Mouse (Mus musculus) mouse embryonic stem cell (cell line): ENCODE data around the gene Zfp36l1.

ENCODE experiments used
- in situ Hi-C, 2 experiments: fragments of 300-500 bp; cut with MboI; formaldehyde crosslinking; loops; 1 replicate in 1 of 2; 3 replicates in 1 of 2; pipeline ENCODE4 v1.14.3; 2019 to 2020; ENCODE audit warnings: low sequenced_read_pairs in 2 of 2, low pct_unique_long_range_greater_than_20kb in 1 of 2, mixed read lengths in 1 of 2; ENCODE audit not compliant: unreplicated experiment in 1 of 2

Gene Zfp36l1

DNA sequence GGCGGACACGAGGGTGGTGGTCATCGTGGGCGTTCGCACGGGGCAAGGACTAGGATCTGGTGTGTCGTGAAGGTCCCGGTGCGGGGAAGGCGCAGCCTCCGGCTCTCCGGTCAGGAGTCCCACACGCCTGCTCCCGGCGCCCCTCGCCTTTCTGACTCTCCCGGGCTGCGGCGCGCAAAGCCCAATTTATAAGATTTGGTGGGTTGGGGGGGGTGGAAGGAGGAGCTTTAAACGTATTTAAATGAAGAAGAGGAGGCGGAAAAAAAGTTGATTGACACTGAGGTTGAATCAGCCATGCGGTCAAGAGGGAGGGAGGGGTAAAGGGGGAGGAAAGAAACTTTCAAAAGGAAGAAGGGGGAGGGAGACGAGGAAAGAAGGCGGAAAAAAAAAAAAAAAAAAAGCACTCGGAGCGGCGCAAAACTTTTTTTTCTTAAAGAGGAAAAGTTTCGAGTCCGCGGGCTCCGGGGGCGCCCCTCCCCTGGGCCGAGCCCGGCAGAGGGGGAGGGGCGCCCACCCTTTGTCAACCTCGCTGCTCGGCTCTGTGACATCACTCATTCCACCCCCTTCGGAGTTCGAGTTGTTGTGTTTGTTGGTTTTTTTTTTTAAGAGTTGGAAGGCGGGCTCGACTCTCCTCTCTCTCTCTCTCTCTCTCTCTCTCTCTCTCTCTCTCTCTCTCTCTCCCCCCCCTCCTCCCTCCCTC is at the start of gene Zfp36l1:
Gene Zfp36l1, minus strand, starts transcription at position 162 of the 700 bp plus-strand sequence.
- in situ Hi-C loops: no loop called here

DNA sequence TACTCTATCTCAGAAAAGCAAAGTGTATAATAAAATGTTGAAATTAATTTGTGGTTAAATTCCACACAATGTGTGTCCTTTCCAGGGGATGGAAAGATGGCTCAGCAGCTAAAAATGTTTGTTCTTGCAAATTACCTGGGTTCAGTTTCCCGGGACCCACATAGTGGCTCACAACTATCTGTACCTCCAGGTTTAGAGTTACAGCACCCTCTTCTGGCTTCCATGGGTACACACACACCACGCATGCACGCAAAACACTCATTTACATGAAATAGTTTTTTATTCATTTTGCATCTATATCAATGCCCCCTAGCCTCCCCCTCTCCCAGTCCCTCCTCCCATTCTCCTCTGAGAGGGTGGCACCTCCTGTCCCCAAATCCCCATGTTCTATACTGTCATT is 49.6 kb upstream of the Zfp36l1 start:
- in situ Hi-C loops: loop anchor here in 1 of 2 experiments (25.0 kb wide), 1 partner anchor 450 kb away; no protein-coding TSS in a partner anchor

DNA sequence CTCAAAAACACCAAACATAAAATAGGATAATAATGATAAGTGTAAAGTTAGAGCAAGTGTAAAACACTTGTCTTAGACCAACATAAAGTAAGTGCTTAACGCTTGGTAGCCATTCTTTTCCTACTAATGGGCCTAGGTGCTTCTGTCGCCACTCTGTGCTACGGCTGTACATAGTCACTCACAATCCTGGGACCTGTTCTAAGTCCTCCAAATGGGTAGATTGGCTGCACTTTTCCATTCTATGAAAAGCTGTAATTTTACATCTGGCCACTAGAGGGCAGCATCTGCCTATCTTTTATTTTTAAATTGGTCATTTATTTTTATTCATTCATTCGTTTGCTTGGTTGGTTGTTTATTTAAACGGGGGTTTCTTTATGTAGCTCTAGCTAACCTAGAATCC is 44.9 kb upstream of the Zfp36l1 start:
- in situ Hi-C loops: loop anchor here (10.0 to 25.0 kb wide), 3 partner anchors 227 to 455 kb away; no protein-coding TSS in a partner anchor

DNA sequence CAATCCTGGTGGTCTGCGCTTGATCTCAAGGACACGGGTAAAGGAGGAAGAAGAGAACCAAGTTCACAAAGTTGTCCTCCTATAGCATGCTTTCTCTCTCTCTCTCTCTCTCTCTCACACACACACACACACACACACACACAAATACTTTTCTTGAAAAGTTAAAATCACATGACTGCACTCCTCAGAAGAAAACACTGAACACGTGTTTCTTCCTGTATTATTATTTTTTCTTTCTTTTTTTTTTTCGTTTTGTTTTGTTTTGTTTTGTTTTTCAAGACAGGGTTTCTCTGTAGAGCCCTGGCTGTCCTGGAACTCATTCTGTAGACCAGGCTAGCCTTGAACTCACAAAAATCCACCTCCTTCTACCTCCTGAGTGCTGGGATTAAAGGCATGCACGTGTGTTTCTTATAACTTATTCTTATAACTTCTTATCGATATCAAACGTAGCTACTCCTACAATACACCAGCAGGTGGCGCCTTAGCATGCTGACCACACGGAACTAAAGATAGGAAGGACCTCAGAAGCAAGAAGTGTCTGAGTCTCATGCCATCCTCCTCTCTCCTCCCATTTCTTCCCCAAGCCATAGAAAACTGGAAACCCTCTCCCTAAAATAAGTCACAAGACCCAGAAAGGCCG is 41.0 kb upstream of the Zfp36l1 start:
- in situ Hi-C loops: loop anchor here (10.0 to 25.0 kb wide), 3 partner anchors 231 to 458 kb away; no protein-coding TSS in a partner anchor

DNA sequence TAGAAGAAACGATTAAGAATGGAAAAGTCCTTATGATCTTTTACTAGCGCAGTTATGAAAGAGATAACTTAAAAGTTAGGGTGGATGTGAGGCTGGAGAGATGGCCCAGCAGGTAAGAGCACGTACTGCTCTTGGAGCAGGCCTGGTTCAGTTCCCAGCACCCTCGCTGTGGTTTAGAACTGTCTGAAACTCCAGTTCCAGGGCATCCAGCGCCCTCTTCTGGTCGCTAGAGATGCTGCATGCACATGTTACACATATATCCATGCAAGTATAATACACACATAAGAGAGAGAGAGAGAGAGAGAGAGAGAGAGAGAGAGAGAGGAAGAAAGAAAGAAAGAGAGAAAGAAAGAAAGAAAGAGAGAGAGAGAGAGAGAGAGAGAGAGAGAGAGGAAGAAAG is 40.3 kb upstream of the Zfp36l1 start:
- in situ Hi-C loops: loop anchor here (10.0 to 25.0 kb wide), 3 partner anchors 232 to 459 kb away; no protein-coding TSS in a partner anchor

DNA sequence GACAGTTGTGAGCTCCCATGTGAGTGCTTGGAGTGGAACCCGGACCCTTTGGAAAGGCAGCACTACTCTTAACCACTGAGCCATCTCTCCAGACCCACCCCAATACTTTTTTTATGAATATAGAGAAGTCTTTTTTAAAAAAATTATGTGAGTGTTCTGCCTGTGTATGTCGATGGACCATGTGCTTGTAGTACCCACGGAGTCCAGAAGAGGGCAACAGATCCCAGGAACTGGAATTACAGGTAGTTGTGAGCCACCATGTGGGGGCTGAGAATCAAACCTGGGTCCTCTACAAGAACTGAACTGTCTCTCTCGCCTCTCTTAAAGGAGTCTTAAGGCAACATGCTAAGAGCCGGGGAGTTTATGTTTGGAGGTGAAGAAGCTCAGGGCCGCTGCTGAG is 39.0 kb upstream of the Zfp36l1 start:
- in situ Hi-C loops: loop anchor here (10.0 to 25.0 kb wide), 3 partner anchors 233 to 460 kb away; no protein-coding TSS in a partner anchor

DNA sequence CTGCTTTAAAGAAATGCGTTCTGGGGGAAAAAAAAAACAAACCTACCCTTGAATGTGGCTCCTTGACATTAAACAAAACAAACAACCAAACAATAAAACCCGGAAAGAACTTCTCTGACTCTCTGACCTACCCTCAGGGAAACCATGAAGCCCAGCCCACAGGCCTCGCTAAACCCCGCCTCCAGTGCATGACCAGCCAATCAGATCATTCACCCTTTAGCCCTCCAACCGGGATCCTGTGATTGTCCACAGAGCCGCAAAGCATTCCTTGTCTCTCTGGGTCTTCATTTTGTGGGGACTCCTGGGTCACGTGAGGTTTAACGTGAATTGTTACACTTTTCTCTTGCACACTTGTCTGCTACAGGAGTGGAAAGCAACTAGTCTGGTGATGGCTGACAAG is 37.8 kb upstream of the Zfp36l1 start:
- in situ Hi-C loops: loop anchor here (10.0 to 25.0 kb wide), 3 partner anchors 234 to 462 kb away; no protein-coding TSS in a partner anchor

DNA sequence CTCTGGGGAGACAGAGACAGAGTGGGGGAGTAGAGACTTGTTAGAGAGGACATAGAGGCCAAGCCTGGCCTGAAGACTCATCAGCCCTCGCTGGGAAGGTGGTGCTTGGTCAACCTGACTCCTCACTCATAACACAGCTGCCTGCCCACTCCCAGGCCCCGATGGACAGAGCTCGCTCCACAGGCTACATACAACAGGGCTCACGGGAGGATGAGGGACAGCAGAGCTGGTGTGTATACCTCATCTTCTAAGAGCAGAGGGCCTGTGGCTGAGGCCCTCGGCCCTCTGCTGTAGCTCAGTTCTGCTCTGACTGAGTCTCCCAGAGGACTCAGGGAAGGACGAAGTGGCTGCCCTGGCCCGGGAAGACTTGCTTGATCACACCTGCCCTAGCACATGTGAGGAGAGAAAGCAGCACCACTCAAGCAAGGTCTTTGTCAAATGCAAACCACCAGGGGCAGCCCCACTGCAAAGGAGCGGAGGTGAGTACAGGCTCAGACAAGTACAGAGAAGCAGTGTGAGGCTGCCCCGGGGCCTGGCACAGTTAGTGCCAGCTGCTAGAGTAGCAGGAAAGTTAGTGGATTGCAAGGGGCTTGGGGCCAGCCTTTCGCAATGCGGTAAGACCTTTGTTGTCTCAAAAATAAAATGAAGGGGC is 34.9 kb upstream of the Zfp36l1 start:
- in situ Hi-C loops: loop anchor here (10.0 kb wide), 2 partner anchors 793 to 803 kb away; no protein-coding TSS in a partner anchor

DNA sequence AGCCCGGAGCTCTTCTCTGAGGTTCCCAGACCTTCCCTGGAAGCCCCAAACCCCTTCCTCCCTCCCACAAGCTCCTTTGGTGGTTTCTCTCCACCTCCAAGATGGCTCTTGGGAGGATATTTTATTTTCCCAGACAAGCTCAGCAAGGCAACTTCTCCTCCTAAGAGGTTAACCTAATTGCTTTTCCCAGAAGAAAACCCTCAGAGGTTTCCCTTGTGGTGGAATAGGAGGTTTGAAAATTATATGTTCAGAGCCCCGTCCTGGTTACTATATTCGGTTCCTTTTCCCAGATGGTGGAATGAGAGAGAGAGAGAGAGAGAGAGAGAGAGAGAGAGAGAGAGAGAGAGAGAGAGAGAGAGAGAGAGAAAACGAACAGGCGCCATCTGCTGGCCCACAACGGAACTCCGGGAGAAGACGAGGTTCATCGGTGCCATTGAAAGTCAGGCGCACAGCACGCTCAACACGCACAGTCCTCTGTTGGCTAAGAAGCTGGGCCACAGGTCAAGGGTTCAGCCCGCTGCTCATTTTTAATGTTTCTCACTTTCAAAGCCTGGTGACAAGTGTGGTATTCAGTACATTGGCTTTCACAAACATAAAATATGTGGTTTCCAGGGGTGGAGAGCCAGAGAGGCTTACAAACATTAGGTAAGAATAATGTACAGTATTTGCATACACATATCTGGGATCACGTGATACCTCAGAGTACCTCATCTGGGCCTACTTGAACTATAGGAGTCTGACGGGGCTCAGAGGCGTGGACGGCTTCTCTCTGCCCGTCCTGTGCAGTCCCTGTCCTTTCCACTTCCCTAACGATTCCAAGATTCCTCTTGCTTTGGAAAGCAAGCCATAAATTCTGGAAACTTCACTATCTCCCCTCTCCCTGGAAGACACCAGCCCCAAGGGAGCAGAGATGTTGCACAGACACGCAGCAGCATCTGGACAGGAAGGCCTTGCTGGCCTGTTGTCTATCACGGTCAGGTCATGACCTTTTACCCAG is 33.7 kb upstream of the Zfp36l1 start:
- in situ Hi-C loops: loop anchor here (10.0 kb wide), 2 partner anchors 792 to 802 kb away; no protein-coding TSS in a partner anchor

DNA sequence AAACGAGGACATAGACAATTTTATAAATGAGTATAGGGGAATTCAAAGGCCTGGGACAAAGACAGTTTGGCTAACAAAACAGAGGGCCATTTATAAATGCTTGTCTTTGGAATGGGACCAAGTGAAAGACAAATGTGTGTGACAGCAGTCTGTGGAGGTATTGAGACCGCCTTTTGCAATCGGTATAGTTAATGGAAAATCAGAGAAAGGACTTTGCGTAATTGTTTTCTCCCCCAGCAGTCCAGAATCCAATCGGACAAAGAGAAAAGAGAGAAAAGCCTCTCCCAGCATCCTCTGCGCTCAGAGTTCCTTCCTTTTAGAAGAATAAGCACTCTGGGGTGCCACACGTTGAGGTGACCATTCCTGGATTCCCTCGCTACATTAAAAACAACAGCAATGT is 32.6 kb upstream of the Zfp36l1 start:
- in situ Hi-C loops: loop anchor here (10.0 kb wide), 2 partner anchors 791 to 801 kb away; no protein-coding TSS in a partner anchor

DNA sequence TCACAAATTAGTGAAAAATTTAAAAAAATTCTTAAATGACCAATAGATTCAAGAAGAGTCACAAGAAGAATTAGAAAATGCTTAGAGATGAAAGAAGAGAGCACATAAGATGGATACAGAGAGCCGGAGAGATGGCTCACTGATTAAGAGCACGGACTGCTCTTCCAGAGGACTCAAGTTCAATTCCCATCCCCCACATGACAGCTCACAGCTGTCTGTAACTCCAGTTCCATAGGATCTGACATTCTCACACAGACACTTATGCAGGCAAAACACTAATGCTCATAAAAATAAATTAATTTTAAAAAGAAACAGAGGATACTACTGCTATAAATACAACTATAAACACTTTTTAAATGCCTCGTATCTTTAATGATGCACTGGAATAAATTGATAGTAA is 32.0 kb upstream of the Zfp36l1 start:
- in situ Hi-C loops: loop anchor here (10.0 kb wide), 2 partner anchors 790 to 800 kb away; no protein-coding TSS in a partner anchor

DNA sequence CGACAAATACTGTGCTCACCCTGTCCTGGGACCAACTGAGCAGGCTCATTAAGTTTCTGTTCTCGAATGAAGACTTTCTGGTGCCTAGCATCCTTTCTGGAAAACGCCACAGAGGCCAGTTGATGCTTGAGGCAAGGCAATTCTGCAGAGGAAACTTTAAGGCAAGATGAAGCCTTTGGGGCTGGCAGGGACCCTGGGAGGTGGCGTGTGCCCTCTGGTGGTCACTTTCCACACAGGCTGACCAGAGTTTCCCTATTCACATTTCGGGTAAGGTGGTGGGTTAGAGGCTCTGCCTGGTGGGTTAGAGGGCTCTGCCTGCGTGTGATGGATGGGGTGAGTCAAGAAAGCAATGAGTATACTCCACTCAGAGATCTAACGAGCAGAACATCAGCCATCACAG is 28.7 kb upstream of the Zfp36l1 start:
- in situ Hi-C loops: loop anchor here (10.0 kb wide), 2 partner anchors 787 to 797 kb away; no protein-coding TSS in a partner anchor

DNA sequence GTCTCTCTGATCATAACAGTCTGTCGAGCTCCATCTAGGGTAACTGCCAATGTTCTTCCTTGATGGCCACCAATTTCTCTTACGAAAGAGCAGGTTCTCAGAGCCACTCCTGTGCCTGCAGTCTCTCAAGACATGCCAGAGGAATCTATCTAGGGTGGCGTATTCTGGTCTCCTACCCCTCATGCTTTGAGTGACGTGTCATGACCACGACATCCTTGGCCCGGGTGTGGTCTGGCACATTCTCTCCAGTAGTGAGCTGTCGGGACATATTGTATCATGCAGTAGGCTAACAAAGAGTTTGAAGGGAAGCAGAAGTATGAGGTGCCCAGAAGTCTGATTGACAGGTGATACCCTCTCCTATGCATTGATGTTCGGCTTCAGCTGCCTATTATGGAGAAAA is 28.2 kb upstream of the Zfp36l1 start:
- in situ Hi-C loops: loop anchor here (10.0 kb wide), 2 partner anchors 786 to 796 kb away; no protein-coding TSS in a partner anchor

DNA sequence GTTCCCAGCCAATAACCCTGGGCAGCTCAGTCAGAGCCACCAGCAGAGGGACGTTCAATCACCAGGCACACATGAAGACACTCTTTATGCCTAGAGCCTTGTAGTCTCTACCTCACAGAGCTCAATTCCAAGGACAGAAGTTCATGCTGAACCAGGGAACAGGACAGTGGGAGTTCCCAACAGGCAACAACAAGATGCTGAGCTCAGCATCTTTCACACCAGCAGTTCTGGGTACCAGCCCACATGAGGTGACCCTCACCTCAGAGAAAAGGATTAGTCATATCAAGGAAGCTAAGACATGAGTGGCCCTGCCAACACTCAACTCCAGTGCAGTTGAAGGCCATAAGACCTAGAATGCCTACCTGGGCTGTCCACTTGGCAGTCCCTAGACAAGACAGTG is 24.9 kb upstream of the Zfp36l1 start:
- in situ Hi-C loops: loop anchor here in 1 of 2 experiments (10.0 kb wide), 1 partner anchor 523 kb away; no protein-coding TSS in a partner anchor

DNA sequence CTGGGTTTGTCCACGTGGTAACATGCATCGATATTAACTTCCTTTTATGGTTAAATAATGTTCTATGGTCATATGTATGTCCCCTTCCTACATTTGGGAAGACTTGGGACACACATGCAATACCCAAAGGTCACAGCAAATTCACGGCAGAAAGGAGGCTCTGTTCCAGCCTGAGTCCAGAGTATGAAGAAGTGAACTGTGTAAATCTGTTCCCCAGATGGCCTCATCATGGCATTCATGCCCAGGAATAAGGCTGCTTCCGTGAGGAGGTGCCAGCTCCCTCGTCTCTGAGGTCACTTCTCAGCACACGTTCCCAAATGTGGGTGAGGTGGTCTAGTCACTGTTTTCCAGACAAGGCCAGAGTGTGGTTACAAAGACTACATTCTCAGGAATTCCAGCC is 24.4 kb upstream of the Zfp36l1 start:
- in situ Hi-C loops: loop anchor here in 1 of 2 experiments (10.0 kb wide), 1 partner anchor 522 kb away; no protein-coding TSS in a partner anchor

DNA sequence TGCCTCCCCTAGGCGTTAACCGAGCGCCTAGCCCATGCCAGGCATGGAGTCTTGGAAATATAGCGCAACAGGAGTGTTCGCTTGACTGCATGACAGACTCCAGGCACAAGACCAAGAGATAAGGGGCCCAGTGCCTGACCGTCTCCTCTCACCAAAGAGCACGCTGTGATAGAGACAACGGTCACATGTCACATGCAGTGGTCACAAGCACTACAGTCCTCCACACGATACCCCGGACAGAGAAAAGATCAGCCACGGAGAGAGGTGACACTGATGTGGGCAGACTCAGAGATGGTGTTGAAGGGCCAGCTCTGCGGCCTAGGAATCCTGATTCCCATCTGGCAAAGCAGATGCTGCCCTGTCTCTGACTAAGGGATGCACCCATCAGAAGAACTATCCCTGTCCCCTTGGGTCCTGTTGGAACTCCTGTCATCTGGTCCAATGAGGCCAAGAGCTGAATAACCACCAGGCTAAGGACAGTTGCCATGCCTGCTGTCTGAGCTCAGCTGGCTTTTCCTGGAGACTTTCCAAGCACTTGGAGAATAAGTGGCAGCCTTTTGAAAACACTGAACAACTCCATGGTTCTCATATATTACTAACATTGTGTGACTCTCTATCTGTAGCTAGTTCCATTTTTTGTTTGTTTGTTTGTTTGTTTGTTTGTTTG is 23.6 kb upstream of the Zfp36l1 start:
- in situ Hi-C loops: loop anchor here in 1 of 2 experiments (10.0 kb wide), 1 partner anchor 522 kb away; no protein-coding TSS in a partner anchor

DNA sequence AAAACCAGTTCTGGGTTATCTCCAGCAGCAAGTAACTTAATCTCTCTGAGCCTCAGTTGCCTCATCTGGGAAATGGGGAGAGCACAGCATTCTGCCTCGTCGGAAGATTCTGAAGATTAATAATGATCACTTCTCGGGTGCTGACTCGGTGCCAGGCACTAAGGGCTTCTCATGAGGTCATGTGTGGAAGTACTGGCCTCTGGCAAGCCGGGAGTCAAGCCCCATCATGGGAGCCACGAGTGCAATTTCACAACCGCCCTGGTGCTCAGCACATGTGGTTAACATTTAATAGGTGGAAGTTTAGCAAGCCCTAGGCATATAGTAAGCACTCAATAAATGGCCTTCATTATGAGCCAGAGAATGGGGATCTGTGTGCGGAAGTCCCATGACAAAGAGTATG is 22.4 kb upstream of the Zfp36l1 start:
- in situ Hi-C loops: loop anchor here in 1 of 2 experiments (10.0 kb wide), 1 partner anchor 520 kb away; no protein-coding TSS in a partner anchor
